Mouse (Mus musculus): ENCODE data around the gene Aagab. TPM values are rescaled to one million over a fixed set of nuclear protein-coding genes. Genes with fewer than 3 reads are reported as not detected.

The Aagab gene
- polyA plus RNA-seq, 1 experiment from 2014 or later, result 29.1 TPM

DNA sequence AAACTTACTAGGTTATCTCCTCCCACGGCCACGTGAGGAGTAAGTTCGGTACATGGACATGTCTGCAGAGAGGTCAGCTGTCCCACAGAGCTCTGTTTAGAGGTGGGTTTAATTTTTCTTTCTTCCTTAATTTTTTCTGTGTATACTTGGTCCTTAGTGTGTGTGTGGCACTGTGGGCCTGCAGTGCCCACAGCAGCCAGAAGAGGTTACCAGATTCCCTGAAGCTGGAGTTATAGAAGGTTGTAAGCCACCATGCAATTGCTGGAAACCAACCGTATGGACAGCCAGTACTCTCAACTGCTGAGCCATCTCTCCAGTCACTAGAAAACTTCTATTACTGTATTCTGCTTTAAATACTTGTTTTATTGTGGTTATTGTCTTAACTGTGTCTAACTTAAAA lies 29.6 kb downstream of the Aagab start:
- 89% methylated on average over 4 of the region's 4 CpGs for WGBS

DNA sequence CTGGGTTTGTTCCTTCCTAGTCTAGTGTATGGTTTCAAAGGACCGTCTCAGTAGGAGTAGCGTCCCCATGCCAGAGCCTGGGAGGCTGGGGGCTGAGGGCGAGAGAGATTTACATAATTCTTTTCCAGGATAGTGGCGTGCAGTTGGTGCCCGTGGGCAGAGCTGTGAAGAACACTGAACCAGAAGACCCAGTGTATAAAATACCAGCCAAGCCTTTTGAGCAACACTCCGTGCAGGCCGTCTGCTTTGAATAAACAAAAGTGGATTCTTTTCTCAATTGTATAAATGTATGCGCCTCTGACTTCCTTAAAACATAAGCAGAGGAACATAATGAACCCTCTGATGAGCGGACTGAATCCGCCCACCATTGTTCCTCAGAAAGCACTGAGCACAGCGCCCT lies 30.5 kb downstream of the Aagab start:
- ATAC-seq (ENCODE audit: insufficient read depth, low FRiP score, low read depth), result no peak
- H3K4me1 ChIP-seq, result peaks cover 7% of the 10 kb centered on the region; the same call in 1 of the 2 replicates
- no peaks in the 10 kb centered on the region for H3K36me3 ChIP-seq
- no peaks in the 10 kb centered on the region for H3K9me3 ChIP-seq
- H3K4me2 ChIP-seq, result no peak overlapping the region
- H3K27me3 ChIP-seq (replicated peaks), result no peaks in the 10 kb centered on the region
- no peak overlapping the region for H3K4me3 ChIP-seq (replicated peaks)
- peak overlapping the region; percentile 35; the same call in 1 of the 2 replicates for H3K27ac ChIP-seq
- no peak overlapping the region for H3K9ac ChIP-seq
- WGBS, result 46% methylated on average over 11 of the region's 11 CpGs

More for the DNA sequence above, 29.6 kb downstream of the Aagab start:
- no peak for ATAC-seq (ENCODE audit: insufficient read depth, low FRiP score, low read depth)
- H3K4me3 ChIP-seq (replicated peaks), result no peak overlapping the region
- H3K36me3 ChIP-seq, result no peaks in the 10 kb centered on the region
- no peak overlapping the region for H3K27ac ChIP-seq
- no peaks in the 10 kb centered on the region for H3K9me3 ChIP-seq
- H3K9ac ChIP-seq, result no peak overlapping the region
- H3K4me2 ChIP-seq, result no peak overlapping the region
- H3K4me1 ChIP-seq, result peaks cover 7% of the 10 kb centered on the region; the same call in 1 of the 2 replicates
- H3K27me3 ChIP-seq (replicated peaks), result no peaks in the 10 kb centered on the region

DNA sequence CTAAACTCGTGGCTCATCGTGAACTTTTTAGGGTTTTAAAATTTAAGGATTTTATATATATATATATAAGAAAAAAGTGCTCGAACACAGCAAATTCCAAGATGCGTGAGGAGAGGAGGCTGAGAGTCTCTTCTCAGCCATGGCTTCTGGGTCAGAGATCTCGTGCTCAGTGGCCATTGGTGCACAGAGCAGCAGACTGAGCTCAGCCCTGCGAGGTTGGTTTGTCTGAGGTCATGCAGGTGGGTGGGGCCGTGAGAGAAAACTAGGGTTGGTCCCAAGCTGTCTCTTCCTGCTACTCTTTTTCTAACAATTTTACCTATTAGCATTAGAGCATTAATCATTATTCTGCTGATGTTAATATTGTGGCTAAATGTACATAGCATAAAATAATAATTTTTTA lies 30.9 kb downstream of the Aagab start:
- Histone ChIP-seq H3K4me2 (no peak overlapping the region; the same call in 1 of the 2 replicates), H3K27ac (no peak overlapping the region; the same call in 1 of the 2 replicates), H3K4me1 (peaks cover 7% of the 10 kb centered on the region; the same call in 1 of the 2 replicates), H3K27me3 (replicated peaks) (no peaks in the 10 kb centered on the region), H3K9me3 (no peaks in the 10 kb centered on the region), H3K4me3 (replicated peaks) (no peak overlapping the region), H3K36me3 (no peaks in the 10 kb centered on the region), H3K9ac (no peak overlapping the region)
- no peak for ATAC-seq (ENCODE audit: insufficient read depth, low FRiP score, low read depth)
- WGBS, result 63% methylated on average over 7 of the region's 7 CpGs

DNA sequence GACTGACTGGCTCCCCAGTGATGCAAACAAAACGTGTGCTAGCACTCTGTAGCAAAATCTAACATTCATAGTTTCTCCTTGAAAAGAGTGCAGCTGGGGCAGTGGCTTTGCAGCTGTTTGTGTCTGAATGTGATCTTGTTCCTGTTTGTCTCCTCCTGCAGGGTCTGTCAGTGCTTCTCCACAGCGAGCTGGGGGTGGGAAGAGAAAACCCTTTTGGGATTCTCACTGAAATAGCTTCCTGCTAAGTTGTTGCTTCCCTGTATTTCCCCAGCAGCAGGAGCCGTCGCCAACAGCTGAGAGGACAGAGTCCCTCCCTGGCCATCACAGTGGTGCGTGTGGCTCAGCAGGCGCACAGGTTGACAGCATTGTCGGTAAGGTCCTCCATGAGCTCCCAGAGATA lies 33.7 kb downstream of the Aagab start:
- Histone ChIP-seq H3K9ac (no peak overlapping the region), H3K4me1 (peaks cover 7% of the 10 kb centered on the region; the same call in 1 of the 2 replicates), H3K9me3 (no peaks in the 10 kb centered on the region), H3K27me3 (replicated peaks) (no peaks in the 10 kb centered on the region), H3K36me3 (no peaks in the 10 kb centered on the region), H3K4me2 (no peak overlapping the region), H3K27ac (no peak overlapping the region), H3K4me3 (replicated peaks) (no peak overlapping the region)
- WGBS, result 73% methylated on average over 7 of the region's 7 CpGs
- ATAC-seq (ENCODE audit: insufficient read depth, low FRiP score, low read depth), result no peak

DNA sequence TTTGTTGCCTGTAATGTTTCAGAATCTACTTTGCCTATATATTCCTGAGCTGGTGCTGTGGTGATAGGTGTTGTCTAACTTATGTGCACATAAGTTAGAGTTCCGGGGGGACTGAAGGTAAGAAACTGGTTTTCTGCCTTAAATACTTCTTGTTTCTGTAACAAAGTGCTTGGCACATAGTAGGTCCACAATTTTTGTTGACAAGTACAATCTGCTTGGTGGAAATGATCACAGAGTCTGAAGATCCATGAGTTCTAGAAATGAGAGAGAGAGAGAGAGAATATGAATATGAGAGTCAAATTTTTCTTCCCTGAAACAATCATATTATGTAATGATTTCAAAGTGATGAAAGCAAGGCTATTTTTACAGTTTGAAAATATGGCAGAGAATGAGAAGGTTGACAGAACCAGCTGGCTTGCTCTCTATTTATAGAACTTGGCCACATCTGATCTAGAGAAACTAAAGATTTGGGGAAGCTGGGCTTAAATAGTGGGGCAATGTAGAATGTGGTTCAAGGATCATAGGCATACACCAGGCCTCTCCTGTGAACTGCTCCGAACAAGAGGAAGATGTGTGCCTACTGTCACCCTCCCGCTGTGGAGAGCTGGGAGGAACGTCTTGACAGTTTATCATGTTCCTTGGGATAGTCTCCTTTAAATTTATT lies 39.7 kb downstream of the Aagab start:
- Histone ChIP-seq H3K27me3 (replicated peaks) (no peaks in the 10 kb centered on the region), H3K4me2 (no peak overlapping the region), H3K27ac (no peak overlapping the region), H3K36me3 (no peaks in the 10 kb centered on the region), H3K4me3 (replicated peaks) (no peak overlapping the region), H3K9me3 (no peaks in the 10 kb centered on the region), H3K9ac (no peak overlapping the region), H3K4me1 (no peaks in the 10 kb centered on the region)
- ATAC-seq (ENCODE audit: insufficient read depth, low FRiP score, low read depth), result no peak
- 92% methylated on average over 4 of the region's 4 CpGs for WGBS

DNA sequence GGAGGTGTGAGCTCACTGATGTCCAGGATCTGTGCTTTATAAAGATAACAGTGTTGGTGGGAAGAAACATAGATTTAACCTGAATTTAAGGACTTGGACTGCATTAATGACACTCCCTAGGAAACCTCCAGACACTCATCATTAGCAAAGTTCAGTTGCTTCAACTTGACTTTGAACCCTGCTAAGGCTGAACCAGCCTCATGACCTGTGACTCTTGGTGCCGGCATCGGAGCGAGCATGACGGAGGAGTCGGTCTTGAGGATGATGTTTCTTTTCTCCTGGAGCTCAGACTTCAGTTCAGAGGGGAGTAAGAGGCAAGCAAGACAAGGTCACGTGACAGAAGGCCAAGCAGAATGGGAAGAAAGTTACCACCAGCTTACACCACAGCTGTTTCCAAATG lies 41.6 kb downstream of the Aagab start:
- Histone ChIP-seq H3K4me1 (no peaks in the 10 kb centered on the region), H3K36me3 (peaks cover 6% of the 10 kb centered on the region; the same call in 1 of the 2 replicates), H3K27ac (no peak overlapping the region), H3K9me3 (no peaks in the 10 kb centered on the region), H3K4me3 (replicated peaks) (no peak overlapping the region), H3K9ac (no peak overlapping the region), H3K27me3 (replicated peaks) (no peaks in the 10 kb centered on the region), H3K4me2 (no peak overlapping the region)
- 90% methylated on average over 6 of the region's 6 CpGs for WGBS
- ATAC-seq (ENCODE audit: insufficient read depth, low FRiP score, low read depth), result no peak

DNA sequence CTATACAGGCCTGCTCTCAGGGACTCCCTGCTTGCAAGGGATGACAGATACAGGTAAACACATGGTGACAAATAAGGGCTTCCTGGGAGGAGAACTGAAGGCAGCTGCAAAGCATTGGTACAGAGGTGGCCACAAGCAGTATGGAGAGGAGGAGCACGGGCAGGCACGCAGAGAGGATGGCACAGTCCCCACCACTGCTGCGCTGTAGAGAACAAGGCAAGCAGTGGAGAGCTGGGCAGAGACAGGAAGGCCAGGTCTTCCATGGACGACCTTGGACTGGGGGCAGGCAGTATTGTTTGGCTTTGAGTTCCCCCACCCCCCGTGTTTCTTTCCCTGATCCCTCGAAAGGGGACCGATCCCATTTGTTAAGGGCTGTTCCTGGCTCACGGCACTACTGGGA lies 42.6 kb downstream of the Aagab start:
- H3K4me2 ChIP-seq, result no peak overlapping the region
- no peak for ATAC-seq (ENCODE audit: insufficient read depth, low FRiP score, low read depth)
- no peaks in the 10 kb centered on the region for H3K4me1 ChIP-seq
- H3K9ac ChIP-seq, result no peak overlapping the region
- no peaks in the 10 kb centered on the region for H3K27me3 ChIP-seq (replicated peaks)
- no peaks in the 10 kb centered on the region for H3K9me3 ChIP-seq
- 64% methylated on average over 8 of the region's 8 CpGs for WGBS
- no peak overlapping the region for H3K27ac ChIP-seq
- H3K4me3 ChIP-seq (replicated peaks), result no peak overlapping the region
- peaks cover 10% of the 10 kb centered on the region; the same call in 1 of the 2 replicates for H3K36me3 ChIP-seq

DNA sequence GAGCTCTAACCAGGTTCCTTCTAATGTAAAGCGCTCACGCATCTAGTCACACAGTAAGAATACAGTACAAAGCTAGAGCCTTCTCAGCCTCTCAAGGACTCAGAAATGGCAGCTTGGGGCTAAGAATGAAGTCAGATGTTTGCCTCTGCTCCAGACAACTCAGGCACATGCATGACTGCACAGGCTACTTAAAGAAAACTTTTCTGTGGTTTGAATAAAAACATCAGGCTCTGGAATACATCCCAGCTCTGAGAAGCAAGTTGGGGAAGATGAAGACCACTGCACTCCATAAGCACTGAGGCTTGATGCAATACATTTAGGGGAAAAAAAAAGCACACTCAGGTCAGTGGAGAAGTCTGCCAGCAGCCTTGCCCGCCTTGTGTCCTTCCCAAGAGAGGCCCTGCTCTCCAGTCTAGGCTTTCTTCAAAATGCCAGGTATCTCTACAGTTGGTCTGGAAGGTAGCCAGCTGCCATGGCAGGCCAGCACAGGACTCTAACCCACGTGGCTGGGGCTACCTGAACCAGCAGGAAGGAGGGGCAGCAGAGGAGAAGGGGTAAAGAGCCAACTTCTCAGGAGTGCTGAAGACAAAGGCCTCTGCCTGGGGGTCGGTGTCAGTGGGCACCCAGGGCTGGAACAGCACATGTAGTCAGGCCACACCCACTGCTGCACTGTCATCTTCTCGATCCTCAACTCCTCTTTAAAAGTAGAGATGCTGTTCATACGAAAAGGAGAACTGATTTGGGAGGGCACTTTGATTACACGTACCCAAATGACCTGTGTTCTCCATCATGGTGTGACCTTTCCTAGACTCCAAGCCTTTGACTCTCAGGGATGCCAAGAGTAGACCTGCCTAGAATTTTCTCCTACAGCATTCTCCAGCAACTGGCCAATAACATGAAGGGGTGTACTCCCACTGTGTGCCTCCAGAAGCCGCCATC lies 45.4 kb downstream of the Aagab start:
- Histone ChIP-seq H3K27ac (peak overlapping the region; percentile 28; the same call in 1 of the 2 replicates), H3K4me1 (peaks cover 11% of the 10 kb centered on the region; the same call in 1 of the 2 replicates), H3K27me3 (replicated peaks) (no peaks in the 10 kb centered on the region), H3K9me3 (no peaks in the 10 kb centered on the region), H3K4me2 (no peak overlapping the region), H3K4me3 (replicated peaks) (no peak overlapping the region), H3K9ac (no peak overlapping the region), H3K36me3 (peaks cover 20% of the 10 kb centered on the region)
- no peak for ATAC-seq (ENCODE audit: insufficient read depth, low FRiP score, low read depth)
- WGBS, result 80% methylated on average over 9 of the region's 9 CpGs

DNA sequence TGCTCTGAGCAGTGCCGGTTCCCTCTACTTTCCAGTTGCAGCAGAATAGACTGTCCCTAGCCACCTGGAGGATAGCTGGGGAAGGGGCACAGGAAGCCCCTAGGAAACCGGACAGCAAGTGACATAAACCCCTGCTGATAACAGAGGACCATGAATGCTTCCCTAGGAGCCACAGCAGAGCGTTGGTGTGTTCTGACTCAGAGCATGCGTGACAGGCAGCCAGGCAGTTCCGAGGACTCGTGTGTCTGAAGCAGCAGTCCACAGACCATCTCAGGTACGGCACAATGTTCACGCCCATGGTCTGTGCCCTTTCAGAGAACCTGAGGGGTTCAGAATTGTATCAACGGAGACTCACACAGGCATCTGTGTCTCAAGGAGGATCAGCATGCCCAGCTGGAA lies 46.1 kb downstream of the Aagab start:
- Histone ChIP-seq H3K27ac (no peak overlapping the region), H3K4me3 (replicated peaks) (no peak overlapping the region), H3K36me3 (peaks cover 20% of the 10 kb centered on the region), H3K27me3 (replicated peaks) (no peaks in the 10 kb centered on the region), H3K9ac (no peak overlapping the region), H3K9me3 (no peaks in the 10 kb centered on the region), H3K4me1 (peaks cover 14% of the 10 kb centered on the region; the same call in 1 of the 2 replicates), H3K4me2 (no peak overlapping the region)
- WGBS, result 84% methylated on average over 9 of the region's 9 CpGs
- no peak for ATAC-seq (ENCODE audit: insufficient read depth, low FRiP score, low read depth)

DNA sequence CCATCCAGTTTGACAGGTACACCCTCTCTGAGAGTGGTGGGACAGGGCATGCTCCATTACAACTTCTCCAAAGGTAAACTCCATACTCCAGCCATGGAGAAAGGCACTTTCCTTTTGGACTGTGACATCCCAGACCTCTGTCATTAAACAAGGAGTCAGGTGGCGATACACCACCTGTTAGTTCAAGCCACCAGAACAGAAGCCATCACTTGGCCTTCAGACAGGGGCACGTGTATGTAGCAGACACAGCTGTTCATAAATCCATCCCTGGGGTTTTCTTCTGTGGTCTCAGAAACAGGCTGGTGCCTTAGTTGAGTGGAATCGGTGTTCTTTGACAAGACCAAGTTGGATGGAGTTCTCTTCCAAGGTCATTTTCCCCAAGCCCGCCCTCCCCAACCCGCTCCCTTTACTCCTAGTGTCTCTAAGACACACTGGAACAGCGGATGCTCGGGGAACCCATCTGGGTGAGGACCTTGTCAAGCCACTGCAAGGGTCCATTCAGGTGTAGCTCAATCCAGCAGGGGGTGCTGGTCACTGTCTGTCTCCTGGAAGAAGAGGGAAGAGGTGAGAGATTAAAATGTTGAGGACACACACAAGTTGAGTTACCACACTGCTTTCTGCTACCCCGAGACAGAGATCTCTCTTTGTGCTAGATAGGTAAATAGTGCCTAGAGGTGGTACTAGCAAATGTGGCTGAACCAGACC lies 47.5 kb downstream of the Aagab start:
- Histone ChIP-seq H3K9me3 (no peaks in the 10 kb centered on the region), H3K4me3 (replicated peaks) (no peak overlapping the region), H3K36me3 (peaks cover 27% of the 10 kb centered on the region), H3K27me3 (replicated peaks) (no peaks in the 10 kb centered on the region), H3K27ac (no peak overlapping the region), H3K4me2 (no peak overlapping the region), H3K4me1 (peaks cover 23% of the 10 kb centered on the region; the same call in 1 of the 2 replicates), H3K9ac (no peak overlapping the region)
- 83% methylated on average over 8 of the region's 8 CpGs for WGBS
- ATAC-seq (ENCODE audit: insufficient read depth, low FRiP score, low read depth), result no peak

DNA sequence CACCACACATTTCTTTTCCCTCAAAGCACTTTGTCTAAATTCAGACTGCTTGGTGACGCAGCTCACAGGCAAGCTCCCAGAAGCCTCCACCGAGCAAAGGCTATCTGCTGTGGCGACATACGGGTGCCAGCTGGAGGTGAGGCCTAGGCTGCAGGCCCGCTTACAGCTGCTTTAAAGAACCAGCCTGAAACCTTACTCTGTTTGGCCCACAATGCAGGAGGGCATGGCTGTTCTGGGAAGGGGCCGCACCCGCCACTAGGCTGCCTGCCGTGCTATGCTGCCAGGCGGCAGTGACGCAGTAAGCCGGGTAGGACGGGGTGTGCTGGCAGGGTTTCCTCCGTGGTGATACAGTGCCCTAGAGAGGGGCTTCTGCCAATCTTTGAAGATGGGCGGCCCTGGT lies 48.4 kb downstream of the Aagab start:
- no peak overlapping the region for H3K4me2 ChIP-seq
- no peak overlapping the region for H3K9ac ChIP-seq
- H3K4me1 ChIP-seq, result peaks cover 28% of the 10 kb centered on the region
- WGBS, result 83% methylated on average over 14 of the region's 14 CpGs
- H3K27ac ChIP-seq, result peak overlapping the region; percentile 49; the same call in 1 of the 2 replicates
- H3K9me3 ChIP-seq, result no peaks in the 10 kb centered on the region
- no peak overlapping the region for H3K4me3 ChIP-seq (replicated peaks)
- ATAC-seq (ENCODE audit: insufficient read depth, low FRiP score, low read depth), result no peak
- no peaks in the 10 kb centered on the region for H3K27me3 ChIP-seq (replicated peaks)
- peaks cover 30% of the 10 kb centered on the region for H3K36me3 ChIP-seq

All from stomach, embryonic 15.5 days (tissue).